ENCODE assay signal across 8 mouse cellular contexts in the genomic region with DNA sequence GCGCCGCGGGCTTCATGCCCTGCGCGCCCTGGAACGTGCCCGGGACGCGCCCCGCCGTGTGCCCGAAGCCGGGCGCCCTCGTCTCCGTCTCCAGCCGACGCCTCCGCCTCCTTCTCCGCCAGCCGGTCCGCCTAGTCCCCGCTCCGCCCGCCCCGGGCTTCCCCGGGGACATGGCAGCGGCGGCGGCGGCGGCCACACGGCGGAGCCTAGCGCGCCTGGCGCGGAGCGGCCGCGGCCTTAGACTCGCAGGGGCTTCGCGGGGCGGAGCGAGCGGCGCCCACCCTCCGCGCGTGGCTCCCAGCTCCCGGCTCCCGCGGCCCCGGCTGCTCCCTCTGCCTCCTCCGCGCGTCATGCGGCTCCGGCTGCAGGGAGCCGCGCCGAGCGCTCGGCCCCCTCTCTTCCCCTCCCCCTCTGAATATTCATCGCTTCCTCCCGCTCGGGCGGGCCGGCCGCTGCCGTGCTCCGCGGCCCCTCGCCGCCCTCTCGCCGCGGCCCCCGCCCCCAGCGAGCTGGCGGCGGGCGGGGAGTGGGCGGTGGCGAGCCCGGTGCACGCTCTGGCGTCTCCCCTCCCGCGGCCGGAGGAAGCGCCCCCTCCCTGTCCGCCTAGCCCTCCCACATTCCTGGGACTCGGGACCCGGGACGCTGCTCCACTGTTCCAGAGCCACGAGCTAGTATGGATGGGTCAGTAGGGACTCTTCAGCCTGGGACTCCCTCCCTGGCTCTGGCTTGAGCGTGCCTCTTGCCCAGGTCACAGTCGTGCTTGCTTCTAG. TPM values are rescaled to one million over a fixed set of nuclear protein-coding genes. Genes with fewer than 3 reads are reported as not detected.
DNase-seq lines count a peak whose midpoint lies in the region; ATAC-seq and TF ChIP-seq lines count a peak whose summit lies in the region.

A gene (minus strand): TSS at position 412 of the 770 bp plus-strand sequence.

- WGBS in forebrain, embryonic 13.5 days = under 1% methylated on average over 60 of the region's 100 CpGs
- under 1% methylated on average over 42 of the region's 100 CpGs for WGBS in liver, postnatal 0 days (ENCODE audit: insufficient replicate concordance)
- WGBS in neural tube, embryonic 12.5 days = under 1% methylated on average over 92 of the region's 100 CpGs

- no peak within 1 kb of the TSS for H3K27ac ChIP-seq in ES-Bruce4 (ENCODE audit: insufficient read depth, low read length)
- H3K27ac ChIP-seq in forebrain, embryonic 13.5 days = peak within 1 kb of the TSS; percentile 75
- H3K27ac ChIP-seq in liver, postnatal 0 days (ENCODE audit: low read depth) = peak within 1 kb of the TSS; percentile 89
- peak within 1 kb of the TSS; percentile 62 for H3K27ac ChIP-seq in neural tube, embryonic 12.5 days
- no peak within 1 kb of the TSS for H3K27ac ChIP-seq in testis, adult 2 months (ENCODE audit: control insufficient read depth, insufficient read depth, low read depth, low read length)

- H3K9ac ChIP-seq in ES-Bruce4 (ENCODE audit: low read depth, poor library complexity, severe bottlenecking) = peak within 1 kb of the TSS; percentile 89
- H3K9ac ChIP-seq in forebrain, embryonic 13.5 days = peak within 1 kb of the TSS; percentile 81
- H3K9ac ChIP-seq in liver, postnatal 0 days (replicated peaks) = peak within 1 kb of the TSS; percentile 96
- H3K9ac ChIP-seq in neural tube, embryonic 12.5 days = peak within 1 kb of the TSS; percentile 92

- intact Hi-C loops in heart, postnatal 10 days (cut with DNase I) = loop anchor here (1.0 kb wide), 2 partner anchors 99 to 105 kb away; no protein-coding TSS in a partner anchor

- H3K9me3 ChIP-seq in ES-Bruce4 (replicated peaks; ENCODE audit: control insufficient read depth, insufficient read depth, low read length, poor library complexity, severe bottlenecking) = no peaks in the 10 kb centered on the region
- H3K9me3 ChIP-seq in forebrain, embryonic 13.5 days (replicated peaks) = no peaks in the 10 kb centered on the region
- no peaks in the 10 kb centered on the region for H3K9me3 ChIP-seq in liver, postnatal 0 days (ENCODE audit: low read length)
- H3K9me3 ChIP-seq in neural tube, embryonic 12.5 days = no peaks in the 10 kb centered on the region

- H3K36me3 ChIP-seq in ES-Bruce4 (ENCODE audit: control insufficient read depth, insufficient read depth, low read length, poor library complexity, severe bottlenecking) = no peaks in the 10 kb centered on the region
- H3K36me3 ChIP-seq in forebrain, embryonic 13.5 days (ENCODE audit: poor library complexity, severe bottlenecking) = no peaks in the 10 kb centered on the region
- no peaks in the 10 kb centered on the region for H3K36me3 ChIP-seq in liver, postnatal 0 days (replicated peaks; ENCODE audit: insufficient read depth, low read length)
- H3K36me3 ChIP-seq in neural tube, embryonic 12.5 days = no peaks in the 10 kb centered on the region
- H3K36me3 ChIP-seq in testis, adult 2 months (ENCODE audit: control insufficient read depth, insufficient read depth, low read length) = no peaks in the 10 kb centered on the region

- peaks cover 4% of the 10 kb centered on the region for H3K27me3 ChIP-seq in ES-Bruce4 (ENCODE audit: control insufficient read depth, insufficient read depth, low read length, poor library complexity, severe bottlenecking)
- H3K27me3 ChIP-seq in forebrain, embryonic 13.5 days = peaks cover 7% of the 10 kb centered on the region; the same call in 1 of the 2 replicates
- H3K27me3 ChIP-seq in liver, postnatal 0 days (ENCODE audit: insufficient read depth, low read length) = no peaks in the 10 kb centered on the region
- no peaks in the 10 kb centered on the region for H3K27me3 ChIP-seq in neural tube, embryonic 12.5 days (replicated peaks)
- no peaks in the 10 kb centered on the region for H3K27me3 ChIP-seq in testis, adult 2 months (ENCODE audit: control insufficient read depth, insufficient read depth, low read length)

- TF ChIP-seq POLR2A in ES-Bruce4 (IDR thresholded peaks at IDR 0.05; ENCODE audit: insufficient read depth, low read length) = no peak
- 0 out of 2 replicates have a peak, but pooled peaks have one; percentile 7 for TF ChIP-seq POLR2A in testis, adult 2 months (IDR thresholded peaks at IDR 0.05; ENCODE audit: control insufficient read depth, low read depth, low read length)

- H3K4me1 ChIP-seq in ES-Bruce4 (ENCODE audit: control insufficient read depth, insufficient read depth, low read length) = no peaks in the 10 kb centered on the region
- H3K4me1 ChIP-seq in forebrain, embryonic 13.5 days = peaks cover 12% of the 10 kb centered on the region
- peaks cover 40% of the 10 kb centered on the region for H3K4me1 ChIP-seq in liver, postnatal 0 days (ENCODE audit: insufficient read depth)
- H3K4me1 ChIP-seq in neural tube, embryonic 12.5 days = 0 out of 2 replicates have a peak, but pooled peaks cover 6% of the 10 kb centered on the region
- H3K4me1 ChIP-seq in testis, adult 2 months (ENCODE audit: control insufficient read depth, insufficient read depth, low read length) = peaks cover 9% of the 10 kb centered on the region

- H3K4me3 ChIP-seq in ES-Bruce4 (ENCODE audit: low read depth, low read length) = peak within 1 kb of the TSS; percentile 77
- H3K4me3 ChIP-seq in forebrain, embryonic 13.5 days = peak within 1 kb of the TSS; percentile 81
- H3K4me3 ChIP-seq in liver, postnatal 0 days (ENCODE audit: low read depth, low read length) = peak within 1 kb of the TSS; percentile 92
- H3K4me3 ChIP-seq in neural tube, embryonic 12.5 days = peak within 1 kb of the TSS; percentile 83
- H3K4me3 ChIP-seq in testis, adult 2 months (ENCODE audit: control insufficient read depth, low read depth, low read length) = peak within 1 kb of the TSS; percentile 67

- TF ChIP-seq EP300 in ES-Bruce4 (IDR thresholded peaks at IDR 0.05; ENCODE audit: insufficient read depth, low read depth, low read length) = no peak
- TF ChIP-seq EP300 in liver, postnatal 0 days (IDR thresholded peaks at IDR 0.05; ENCODE audit: low read depth) = no peak

- peak within 1 kb of the TSS; percentile 97 for H3K4me2 ChIP-seq in forebrain, embryonic 13.5 days
- H3K4me2 ChIP-seq in liver, postnatal 0 days (ENCODE audit: low read depth, low read length) = peak within 1 kb of the TSS; percentile 100
- H3K4me2 ChIP-seq in neural tube, embryonic 12.5 days (replicated peaks) = peak within 1 kb of the TSS; percentile 94

- ATAC-seq in cerebellum, adult (ENCODE audit: insufficient number of reproducible peaks, low FRiP score, low TSS enrichment) = peak; percentile 62
- peak; percentile 86 for ATAC-seq in forebrain, embryonic 13.5 days
- peak; percentile 72 for ATAC-seq in liver, postnatal 0 days
- peak; percentile 83 for ATAC-seq in neural tube, embryonic 12.5 days (ENCODE audit: low FRiP score, low read depth)

- TF ChIP-seq CTCF in ES-Bruce4 (IDR thresholded peaks at IDR 0.05; ENCODE audit: low read depth, low read length) = no peak
- no peak for TF ChIP-seq CTCF in liver, postnatal 0 days (IDR thresholded peaks at IDR 0.05; ENCODE audit: low read depth)
- no peak for TF ChIP-seq CTCF in testis, adult 2 months (IDR thresholded peaks at IDR 0.05; ENCODE audit: control insufficient read depth, insufficient read depth, insufficient replicate concordance, low read depth, low read length)

- DNase-seq in heart, postnatal 10 days = peak; percentile 73 to 75
- peak; percentile 81 to 82 for DNase-seq in kidney, postnatal 36 days
- DNase-seq in liver, postnatal 0 days = peak; percentile 75

RNA-seq across cellular contexts. Expression of the gene that starts here (rescaled TPM):
- polyA plus RNA-seq in ES-Bruce4 (2011; ENCODE audit: insufficient read depth, insufficient read length, low read depth, missing spikeins) = 5.5 and 5.9 TPM in 2 replicates
- 2.1 and 2.2 TPM in 2 replicates for polyA plus RNA-seq in forebrain, embryonic 13.5 days (2015; fragmentation: Nextera tagmentation; extraction: Ambion mirVana)
- total RNA-seq in heart, postnatal 10 days (2021) = 10 to 100 TPM in 1 of 2 experiments, 1 to 10 TPM in 1; 9.1 to 13.1 TPM
- polyA plus RNA-seq in liver, postnatal 0 days (2015; fragmentation: Nextera tagmentation; extraction: Ambion mirVana) = 2.7 and 2.8 TPM in 2 replicates
- polyA plus RNA-seq in neural tube, embryonic 12.5 days (2016; fragmentation: Nextera tagmentation; extraction: Ambion mirVana) = 3.7 and 4.0 TPM in 2 replicates
- polyA plus RNA-seq in testis, adult 2 months (2012; rRNA removed) = 9.1 and 9.3 TPM in 2 replicates

Comparison
In these comparisons a context has a peak if more than half of its experiments do, and no peak if none do; other contexts are left out.
1. H3K27ac ChIP-seq: peak in forebrain, embryonic 13.5 days (single experiment), liver, postnatal 0 days (single experiment) and neural tube, embryonic 12.5 days (single experiment); none in ES-Bruce4 (single experiment) and testis, adult 2 months (single experiment).
2. Peak in every context shown above with its lines, with median percentiles within 50 percentile points of each other: H3K4me3 ChIP-seq, H3K9ac ChIP-seq, ATAC-seq, H3K4me2 ChIP-seq and DNase-seq.